Mouse (Mus musculus) heart, postnatal 36 days (tissue): ENCODE measurements at regions not wholly inside any gene's neighbourhood (a gene's known extent, or its start where the extent isn't known, plus 50 kb on each side); places are given as distances from the start of the nearest gene placed in this dataset.

Source experiments
- DNase-seq, 2 experiments: peaks; one replicate each; pipeline ENCODE4 v3.0.0; 2021 to 2022
- intact Hi-C: fragments of 180-260 bp; cut with DNase I; formaldehyde crosslinking; loops from one replicate; pipeline ENCODE4 v1.15.1; 2025

GRCm38 (mm10) chr2:74930702-74931101 lies 105.1 kb downstream of the Mtx2 start:
- DNase-seq, result no peak
- intact Hi-C loops, result no loop called here

- peak; percentile 52 to 53 for DNase-seq
- intact Hi-C loops, result no loop called here
These were observed 107.6 kb downstream of the Mtx2 start for GRCm38 (mm10) chr2:74933190-74933589.

- DNase-seq, result no peak
- intact Hi-C loops, result no loop called here
These were observed 108.2 kb downstream of the Mtx2 start for GRCm38 (mm10) chr2:74933771-74934170.

- intact Hi-C loops, result no loop called here
- DNase-seq, result no peak
These were observed 113.1 kb downstream of the Mtx2 start for GRCm38 (mm10) chr2:74938711-74939110.

- DNase-seq, result no peak
- intact Hi-C loops, result no loop called here
These were observed 116.4 kb downstream of the Mtx2 start for GRCm38 (mm10) chr2:74941966-74942365.

GRCm38 (mm10) chr2:74942611-74943198 lies 117.1 kb downstream of the Mtx2 start:
- no peak for DNase-seq
- intact Hi-C loops, result no loop called here

- no peak for DNase-seq
- intact Hi-C loops, result no loop called here
These were observed 119.7 kb downstream of the Mtx2 start for GRCm38 (mm10) chr2:74945185-74945749.

- DNase-seq, result no peak
- intact Hi-C loops, result loop anchor here (5.0 kb wide), 1 partner anchor 544 kb away; no protein-coding TSS in a partner anchor
These were observed 126.0 kb downstream of the Mtx2 start for GRCm38 (mm10) chr2:74951401-74952260.

- no peak for DNase-seq
- intact Hi-C loops, result loop anchor here (5.0 kb wide), 1 partner anchor 547 kb away; no protein-coding TSS in a partner anchor
These were observed 128.5 kb downstream of the Mtx2 start for GRCm38 (mm10) chr2:74954101-74954500.

- intact Hi-C loops, result no loop called here
- DNase-seq, result no peak
These were observed 129.9 kb downstream of the Mtx2 start for GRCm38 (mm10) chr2:74955281-74956128.

- no peak for DNase-seq
These were observed 130.5 kb downstream of the Mtx2 start for GRCm38 (mm10) chr2:74956129-74956450.

GRCm38 (mm10) chr2:74956556-74956955 lies 131.0 kb downstream of the Mtx2 start:
- intact Hi-C loops, result no loop called here
- DNase-seq, result no peak

More at GRCm38 (mm10) chr2:74956129-74956450, 130.5 kb downstream of the Mtx2 start:
- intact Hi-C loops, result no loop called here

- DNase-seq, result no peak
- intact Hi-C loops, result loop anchor here (5.0 to 10.0 kb wide), 5 partner anchors 133 to 625 kb away; partner anchors contain the start of genes Hoxd8 and Mtx2
These were observed 134.3 kb downstream of the Mtx2 start for GRCm38 (mm10) chr2:74959936-74960335.

- intact Hi-C loops, result loop anchor here (5.0 to 10.0 kb wide), 5 partner anchors 135 to 622 kb away; partner anchors contain the start of genes Hoxd8 and Mtx2
- DNase-seq, result no peak
These were observed 136.8 kb downstream of the Mtx2 start for GRCm38 (mm10) chr2:74962416-74962815.

GRCm38 (mm10) chr2:74964360-74964759 lies 138.8 kb downstream of the Mtx2 start:
- intact Hi-C loops, result loop anchor here (1.0 to 10.0 kb wide), 7 partner anchors 91 to 620 kb away; partner anchors contain the start of genes Hoxd8 and Mtx2
- peak; percentile 84 to 91 for DNase-seq

GRCm38 (mm10) chr2:74964980-74965379 lies 139.4 kb downstream of the Mtx2 start:
- DNase-seq, result no peak

GRCm38 (mm10) chr2:74965384-74966060 lies 139.9 kb downstream of the Mtx2 start:
- peak; percentile 49 to 59 for DNase-seq
- intact Hi-C loops, result loop anchor here (10.0 kb wide), 2 partner anchors 349 to 619 kb away; no protein-coding TSS in a partner anchor

More at GRCm38 (mm10) chr2:74964980-74965379, 139.4 kb downstream of the Mtx2 start:
- intact Hi-C loops, result loop anchor here (1.0 to 10.0 kb wide), 7 partner anchors 90 to 620 kb away; partner anchors contain the start of genes Hoxd8 and Mtx2

- no peak for DNase-seq
- intact Hi-C loops, result no loop called here
These were observed 145.1 kb downstream of the Mtx2 start for GRCm38 (mm10) chr2:74970611-74971265.

- intact Hi-C loops, result no loop called here
- no peak for DNase-seq
These were observed 147.8 kb downstream of the Mtx2 start for GRCm38 (mm10) chr2:74973386-74973785.
